In genomic region chr12:83950840-83951701, GRCm38 (mm10) we compare ENCODE assay signal across 8 mouse cellular contexts. TPM values are rescaled to one million over a fixed set of nuclear protein-coding genes. Genes with fewer than 3 reads are reported as not detected.
DNase-seq lines count a peak whose midpoint lies in the region; ATAC-seq and TF ChIP-seq lines count a peak whose summit lies in the region.

No protein-coding gene starts in this region.

- no peaks in the 10 kb centered on the region for H3K27me3 ChIP-seq in intestine, embryonic 14.5 days (replicated peaks; ENCODE audit: control insufficient read depth, insufficient read depth, low read length)
- H3K27me3 ChIP-seq in limb, embryonic 13.5 days, result no peaks in the 10 kb centered on the region
- H3K27me3 ChIP-seq in myocyte (ENCODE audit: control insufficient read depth, insufficient read depth, insufficient read length), result no peaks in the 10 kb centered on the region
- H3K27me3 ChIP-seq in stomach, embryonic 16.5 days (ENCODE audit: control insufficient read depth, insufficient read depth, low read length), result no peaks in the 10 kb centered on the region

- H3K9ac ChIP-seq in intestine, embryonic 14.5 days (ENCODE audit: low read length), result peak overlapping the region; percentile 79
- H3K9ac ChIP-seq in limb, embryonic 13.5 days, result peak overlapping the region; percentile 90
- H3K9ac ChIP-seq in stomach, embryonic 16.5 days (ENCODE audit: low read length), result peak overlapping the region; percentile 87

- peak; percentile 69 for ATAC-seq in intestine, embryonic 14.5 days (replicated peaks; ENCODE audit: low FRiP score, low TSS enrichment, low read depth)
- peak; percentile 45 for ATAC-seq in limb, embryonic 13.5 days (ENCODE audit: low FRiP score, low read depth)
- peak; percentile 56 for ATAC-seq in stomach, embryonic 16.5 days (ENCODE audit: insufficient read depth, low FRiP score)

- H3K36me3 ChIP-seq in intestine, embryonic 14.5 days (ENCODE audit: control insufficient read depth, insufficient read depth, low read length), result peaks cover 14% of the 10 kb centered on the region
- peaks cover 30% of the 10 kb centered on the region for H3K36me3 ChIP-seq in limb, embryonic 13.5 days
- H3K36me3 ChIP-seq in myocyte (ENCODE audit: control insufficient read depth, insufficient read depth), result no peaks in the 10 kb centered on the region
- H3K36me3 ChIP-seq in stomach, embryonic 16.5 days (ENCODE audit: control insufficient read depth, insufficient read depth, low read length), result 0 out of 2 replicates have a peak, but pooled peaks cover 9% of the 10 kb centered on the region

- WGBS in intestine, embryonic 14.5 days, result under 1% methylated on average over 109 of the region's 116 CpGs
- under 1% methylated on average over 83 of the region's 116 CpGs for WGBS in limb, embryonic 13.5 days
- WGBS in stomach, embryonic 16.5 days, result under 1% methylated on average over 109 of the region's 116 CpGs

- H3K4me2 ChIP-seq in intestine, embryonic 14.5 days (ENCODE audit: low read length), result peak overlapping the region; percentile 91
- peak overlapping the region; percentile 96 for H3K4me2 ChIP-seq in limb, embryonic 13.5 days (replicated peaks)
- H3K4me2 ChIP-seq in myocyte (ENCODE audit: low read depth), result peak overlapping the region; percentile 73
- peak overlapping the region; percentile 97 for H3K4me2 ChIP-seq in stomach, embryonic 16.5 days (ENCODE audit: low read depth, low read length)

- H3K27ac ChIP-seq in intestine, embryonic 14.5 days (ENCODE audit: low read depth), result peak overlapping the region; percentile 75
- peak overlapping the region; percentile 55; the same call in 1 of the 2 replicates for H3K27ac ChIP-seq in limb, embryonic 13.5 days
- peak overlapping the region; percentile 69 for H3K27ac ChIP-seq in stomach, embryonic 16.5 days (ENCODE audit: low read length)

- H3K4me3 ChIP-seq in intestine, embryonic 14.5 days (ENCODE audit: low read depth, low read length), result peak overlapping the region; percentile 76
- H3K4me3 ChIP-seq in limb, embryonic 13.5 days, result peak overlapping the region; percentile 92
- H3K4me3 ChIP-seq in myocyte, result peak overlapping the region; percentile 29
- peak overlapping the region; percentile 88 for H3K4me3 ChIP-seq in stomach, embryonic 16.5 days (replicated peaks; ENCODE audit: low read length)

- H3ac ChIP-seq in myocyte (ENCODE audit: control insufficient read depth, insufficient read length), result peak overlapping the region; percentile 69

- TF ChIP-seq POLR2A in myocyte (IDR thresholded peaks at IDR 0.05; ENCODE audit: insufficient read length, low read depth), result peak; percentile 33

- H3K4me1 ChIP-seq in intestine, embryonic 14.5 days (replicated peaks; ENCODE audit: control insufficient read depth, insufficient read depth, low read length), result peaks cover 11% of the 10 kb centered on the region
- H3K4me1 ChIP-seq in limb, embryonic 13.5 days, result peaks cover 27% of the 10 kb centered on the region
- H3K4me1 ChIP-seq in stomach, embryonic 16.5 days (ENCODE audit: control insufficient read depth, insufficient read depth, low read length), result peaks cover 24% of the 10 kb centered on the region

- H3K9me3 ChIP-seq in intestine, embryonic 14.5 days (ENCODE audit: control insufficient read depth, low read length), result no peaks in the 10 kb centered on the region
- no peaks in the 10 kb centered on the region for H3K9me3 ChIP-seq in limb, embryonic 13.5 days
- no peaks in the 10 kb centered on the region; the same call in 1 of the 2 replicates for H3K9me3 ChIP-seq in stomach, embryonic 16.5 days (replicated peaks; ENCODE audit: control insufficient read depth, low read length)

- H3K79me2 ChIP-seq in myocyte (ENCODE audit: control insufficient read depth, insufficient read depth), result peaks cover 20% of the 10 kb centered on the region

- peak; percentile 59 to 66 for DNase-seq in spleen, postnatal 10 days (ENCODE audit: low spot score in 2 of 2)
- DNase-seq in spleen, adult 12 weeks (ENCODE audit: low spot score), result no peak
- peak; percentile 85 to 88 for DNase-seq in cerebellum, postnatal 10 days
- DNase-seq in frontal cortex, postnatal 10 days (ENCODE audit: low spot score in 2 of 2), result peak; percentile 51 to 58
- DNase-seq in intestine, embryonic 14.5 days (ENCODE audit: low spot score), result peak; percentile 74

TF ChIP-seq in myocyte, 11 proteins besides CTCF, POLR2A, EP300 and RAD21:
- no peak for TF ChIP-seq MAX (IDR thresholded peaks at IDR 0.05; ENCODE audit: low read depth)
- TF ChIP-seq MYOD1 (IDR thresholded peaks at IDR 0.05; ENCODE audit: control insufficient read depth in 1 of 3, insufficient read length in 2 of 3, low read depth in 2 of 3), result no peak
- TF ChIP-seq TCF12 (IDR thresholded peaks at IDR 0.05; ENCODE audit: insufficient read depth, poor library complexity, severe bottlenecking), result no peak
- no peak for TF ChIP-seq SRF (IDR thresholded peaks at IDR 0.05; ENCODE audit: control insufficient read depth, insufficient read length, low read depth)
- no peak for TF ChIP-seq E2F4 (IDR thresholded peaks at IDR 0.05; ENCODE audit: insufficient read depth)
- TF ChIP-seq TCF3 (IDR thresholded peaks at IDR 0.05; ENCODE audit: insufficient read length, low read depth), result no peak
- no peak for TF ChIP-seq POLR2AphosphoS2 (IDR thresholded peaks at IDR 0.05; ENCODE audit: insufficient read length, low read depth)
- no peak for TF ChIP-seq MYOG (IDR thresholded peaks at IDR 0.05; ENCODE audit: control insufficient read depth in 1 of 3, insufficient read depth in 1 of 3, insufficient read length in 2 of 3, low read depth in 2 of 3)
- no peak for TF ChIP-seq USF1 (IDR thresholded peaks at IDR 0.05; ENCODE audit: low read depth)

RNA-seq across cellular contexts. Expression of gene Riox1, which starts 0.7 kb away (rescaled TPM):
- 13.0 and 17.2 TPM in 2 replicates for polyA plus RNA-seq in intestine, embryonic 14.5 days (2014; fragmentation: Nextera tagmentation; extraction: Ambion mirVana)
- polyA plus RNA-seq in limb, embryonic 13.5 days (2015; fragmentation: Nextera tagmentation; extraction: Ambion mirVana), result 11.2 and 11.7 TPM in 2 replicates
- 14.2 TPM for polyA plus RNA-seq in myocyte (2012; fragmentation: generic; extraction: Trizol)
- polyA plus RNA-seq in stomach, embryonic 16.5 days (2015; fragmentation: Nextera tagmentation; extraction: Ambion mirVana), result 4.8 and 5.8 TPM in 2 replicates

RNA-seq across cellular contexts. Expression of gene Numb, which starts 29.3 kb away (rescaled TPM):
- polyA plus RNA-seq in intestine, embryonic 14.5 days (2014; fragmentation: Nextera tagmentation; extraction: Ambion mirVana), result 30.1 and 32.2 TPM in 2 replicates
- 36.0 and 40.7 TPM in 2 replicates for polyA plus RNA-seq in limb, embryonic 13.5 days (2015; fragmentation: Nextera tagmentation; extraction: Ambion mirVana)
- polyA plus RNA-seq in myocyte (2012; fragmentation: generic; extraction: Trizol), result 10.0 TPM
- polyA plus RNA-seq in stomach, embryonic 16.5 days (2015; fragmentation: Nextera tagmentation; extraction: Ambion mirVana), result 37.6 and 41.3 TPM in 2 replicates

RNA-seq across cellular contexts. Expression of gene Heatr4, which starts 33.6 kb away (rescaled TPM):
- not detected in 2 replicates for polyA plus RNA-seq in intestine, embryonic 14.5 days (2014; fragmentation: Nextera tagmentation; extraction: Ambion mirVana)
- not detected in 2 replicates for polyA plus RNA-seq in limb, embryonic 13.5 days (2015; fragmentation: Nextera tagmentation; extraction: Ambion mirVana)
- polyA plus RNA-seq in myocyte (2012; fragmentation: generic; extraction: Trizol), result not detected
- 0.05 and 0.10 TPM in 2 replicates for polyA plus RNA-seq in stomach, embryonic 16.5 days (2015; fragmentation: Nextera tagmentation; extraction: Ambion mirVana)

RNA-seq across cellular contexts. Expression of gene Acot2, which starts 36.6 kb away (rescaled TPM):
- 25.9 and 26.6 TPM in 2 replicates for polyA plus RNA-seq in intestine, embryonic 14.5 days (2014; fragmentation: Nextera tagmentation; extraction: Ambion mirVana)
- polyA plus RNA-seq in limb, embryonic 13.5 days (2015; fragmentation: Nextera tagmentation; extraction: Ambion mirVana), result 21.1 and 25.0 TPM in 2 replicates
- polyA plus RNA-seq in myocyte (2012; fragmentation: generic; extraction: Trizol), result 31.1 TPM
- 23.7 and 24.9 TPM in 2 replicates for polyA plus RNA-seq in stomach, embryonic 16.5 days (2015; fragmentation: Nextera tagmentation; extraction: Ambion mirVana)

RNA-seq across cellular contexts. Expression of gene Acot1, which starts 58.2 kb away (rescaled TPM):
- polyA plus RNA-seq in intestine, embryonic 14.5 days (2014; fragmentation: Nextera tagmentation; extraction: Ambion mirVana), result 89.0 and 99.5 TPM in 2 replicates
- 33.7 and 38.6 TPM in 2 replicates for polyA plus RNA-seq in limb, embryonic 13.5 days (2015; fragmentation: Nextera tagmentation; extraction: Ambion mirVana)
- polyA plus RNA-seq in myocyte (2012; fragmentation: generic; extraction: Trizol), result 0.06 TPM
- polyA plus RNA-seq in stomach, embryonic 16.5 days (2015; fragmentation: Nextera tagmentation; extraction: Ambion mirVana), result 37.4 and 48.4 TPM in 2 replicates

Comparison
In these comparisons a context has a peak if more than half of its experiments do, and no peak if none do; other contexts are left out.
1. H3K4me3 ChIP-seq: peak in every context shown above with its lines; median percentile 92 in limb, embryonic 13.5 days; 88 in stomach, embryonic 16.5 days; 76 in intestine, embryonic 14.5 days; 29 in myocyte.